Mouse (Mus musculus): ENCODE measurements around the gene Rap1b.

DNA sequence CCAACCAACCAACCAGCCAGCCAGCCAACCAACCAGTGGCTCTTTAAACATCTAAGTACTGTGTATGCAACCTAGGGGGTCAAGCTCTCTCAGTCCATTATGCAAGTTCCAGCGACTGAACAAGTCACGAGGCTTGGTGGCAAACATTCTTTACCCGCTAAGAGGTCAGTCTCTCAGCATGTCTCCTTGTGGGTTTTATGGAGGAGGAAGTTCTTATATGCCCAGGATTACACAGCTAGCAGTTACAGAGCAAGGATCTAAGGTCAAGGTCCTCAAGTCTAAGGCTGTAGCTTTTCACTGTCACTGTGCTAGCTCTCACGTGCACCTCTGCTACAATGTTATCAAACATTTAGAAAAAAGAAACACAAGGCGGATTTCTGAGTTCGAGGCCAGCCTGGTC is 81.2 kb downstream of the Rap1b start:
- TF ChIP-seq CTCF (IDR thresholded peaks at IDR 0.05; ENCODE audit: control insufficient read depth, insufficient read depth, low read length) (no peak), POLR2A (IDR thresholded peaks at IDR 0.05; ENCODE audit: borderline replicate concordance, control insufficient read depth, low read depth, low read length) (no peak)
